In genomic region chr3:138119444-138120105, GRCm38 (mm10) we compare ENCODE assay signal across 18 mouse cellular contexts. TPM values are rescaled to one million over a fixed set of nuclear protein-coding genes. Genes with fewer than 3 reads are reported as not detected.
DNase-seq lines count a peak whose midpoint lies in the region; ATAC-seq and TF ChIP-seq lines count a peak whose summit lies in the region.
"Had no signal": no experiment of that assay in that cellular context is flagged by ENCODE, and none has a peak within 500 bp of the region (broad histone marks: within the 10 kb centered on the region; RNA-seq: fewer than 3 reads in every experiment).

No protein-coding gene starts in this region.

- H3K4me1 ChIP-seq in lung, embryonic 16.5 days (replicated peaks; ENCODE audit: control insufficient read depth, insufficient read depth, low read length) = no peaks in the 10 kb centered on the region
- peaks cover 33% of the 10 kb centered on the region for H3K4me1 ChIP-seq in heart, embryonic 16.5 days (ENCODE audit: control insufficient read depth, insufficient read depth, low read length)
- peaks cover 23% of the 10 kb centered on the region for H3K4me1 ChIP-seq in small intestine, adult 2 months (ENCODE audit: control insufficient read depth, insufficient read depth, insufficient read length, low read length)
- H3K4me1 ChIP-seq in hindbrain, embryonic 10.5 days (replicated peaks) = no peaks in the 10 kb centered on the region
- H3K4me1 ChIP-seq: embryonic facial prominence, embryonic 15.5 days; liver, embryonic 13.5 days; neural tube, embryonic 12.5 days had no signal

- no peak for TF ChIP-seq POLR2A in small intestine, adult 2 months (IDR thresholded peaks at IDR 0.05; ENCODE audit: low read depth, low read length)

- no peak for TF ChIP-seq CTCF in small intestine, adult 2 months (IDR thresholded peaks at IDR 0.05; ENCODE audit: extremely low read depth, insufficient read length, insufficient replicate concordance, low read depth, low read length)

- H3K36me3 ChIP-seq in lung, embryonic 16.5 days (ENCODE audit: control insufficient read depth, insufficient read depth, low read length) = no peaks in the 10 kb centered on the region
- H3K36me3 ChIP-seq in heart, embryonic 16.5 days (ENCODE audit: control insufficient read depth, insufficient read depth) = no peaks in the 10 kb centered on the region
- peaks cover 73% of the 10 kb centered on the region for H3K36me3 ChIP-seq in small intestine, adult 2 months (ENCODE audit: control insufficient read depth, insufficient read depth, low read length)
- no peaks in the 10 kb centered on the region for H3K36me3 ChIP-seq in hindbrain, embryonic 10.5 days
- H3K36me3 ChIP-seq: embryonic facial prominence, embryonic 15.5 days; neural tube, embryonic 12.5 days had no signal

- H3K4me3 ChIP-seq in lung, embryonic 16.5 days (ENCODE audit: low read length) = no peak overlapping the region
- H3K4me3 ChIP-seq in heart, embryonic 16.5 days (ENCODE audit: low read length) = no peak overlapping the region
- no peak overlapping the region for H3K4me3 ChIP-seq in small intestine, adult 2 months (ENCODE audit: low read depth, low read length)
- no peak overlapping the region for H3K4me3 ChIP-seq in hindbrain, embryonic 10.5 days
- H3K4me3 ChIP-seq: embryonic facial prominence, embryonic 15.5 days; liver, embryonic 13.5 days; neural tube, embryonic 12.5 days had no signal

- 77% methylated on average over 16 of the region's 16 CpGs for WGBS in lung, embryonic 16.5 days
- WGBS in heart, embryonic 16.5 days = 42% methylated on average over 16 of the region's 16 CpGs
- 92% methylated on average over 16 of the region's 16 CpGs for WGBS in small intestine, adult 2 months
- WGBS in hindbrain, embryonic 10.5 days = 94% methylated on average over 16 of the region's 16 CpGs

- H3K9me3 ChIP-seq in lung, embryonic 16.5 days (ENCODE audit: control insufficient read depth, low read length) = no peaks in the 10 kb centered on the region
- H3K9me3 ChIP-seq in heart, embryonic 16.5 days (replicated peaks; ENCODE audit: control insufficient read depth, low read length) = no peaks in the 10 kb centered on the region
- H3K9me3 ChIP-seq in hindbrain, embryonic 10.5 days = no peaks in the 10 kb centered on the region
- H3K9me3 ChIP-seq: embryonic facial prominence, embryonic 15.5 days; liver, embryonic 13.5 days; neural tube, embryonic 12.5 days had no signal

- no peak overlapping the region for H3K9ac ChIP-seq in lung, embryonic 16.5 days (ENCODE audit: low read length)
- peak overlapping the region; percentile 45; the same call in 1 of the 2 replicates for H3K9ac ChIP-seq in heart, embryonic 16.5 days (ENCODE audit: low read length)
- H3K9ac ChIP-seq: embryonic facial prominence, embryonic 15.5 days; liver, embryonic 13.5 days; neural tube, embryonic 12.5 days had no signal

- peak; percentile 57; the same call in 1 of the 2 replicates for ATAC-seq in lung, embryonic 16.5 days (ENCODE audit: low read depth)
- peak; percentile 78 for ATAC-seq in heart, embryonic 16.5 days (replicated peaks; ENCODE audit: extremely low read depth, insufficient read depth, low FRiP score)

- H3K4me2 ChIP-seq in lung, embryonic 16.5 days (ENCODE audit: low read depth, low read length) = no peak overlapping the region
- peak overlapping the region; percentile 48 for H3K4me2 ChIP-seq in heart, embryonic 16.5 days (ENCODE audit: low read depth, low read length)
- H3K4me2 ChIP-seq: embryonic facial prominence, embryonic 15.5 days; liver, embryonic 13.5 days; neural tube, embryonic 12.5 days had no signal

- peak; percentile 85 for DNase-seq in heart, adult 11 months
- no peak for DNase-seq in heart, adult 8-10 months (ENCODE audit: low spot score)
- DNase-seq in lung, postnatal 25 days (ENCODE audit: low spot score) = no peak
- DNase-seq in hindbrain, embryonic 10.5 days (ENCODE audit: low spot score) = no peak
- DNase-seq: cerebellum, adult 8-10 months; liver, embryonic 13.5 days; lung, postnatal 14 days; thymus, postnatal 25 days had no signal

- no peak overlapping the region for H3K27ac ChIP-seq in lung, embryonic 16.5 days (ENCODE audit: low read length)
- H3K27ac ChIP-seq in heart, embryonic 16.5 days (ENCODE audit: low read length) = peak overlapping the region; percentile 87
- peak overlapping the region; percentile 67; the same call in 1 of the 2 replicates for H3K27ac ChIP-seq in small intestine, adult 2 months (ENCODE audit: insufficient read depth, low read depth, low read length)
- H3K27ac ChIP-seq in hindbrain, embryonic 10.5 days = no peak overlapping the region
- H3K27ac ChIP-seq: embryonic facial prominence, embryonic 15.5 days; liver, embryonic 13.5 days; neural tube, embryonic 12.5 days had no signal

- no peaks in the 10 kb centered on the region for H3K27me3 ChIP-seq in lung, embryonic 16.5 days (ENCODE audit: control insufficient read depth, insufficient read depth, low read depth, low read length)
- H3K27me3 ChIP-seq in heart, embryonic 16.5 days (ENCODE audit: control insufficient read depth, insufficient read depth, low read length) = no peaks in the 10 kb centered on the region
- H3K27me3 ChIP-seq in small intestine, adult 2 months (ENCODE audit: control insufficient read depth, insufficient read depth, low read length) = no peaks in the 10 kb centered on the region
- H3K27me3 ChIP-seq in hindbrain, embryonic 10.5 days (ENCODE audit: insufficient read depth, poor library complexity, severe bottlenecking) = no peaks in the 10 kb centered on the region
- H3K27me3 ChIP-seq: embryonic facial prominence, embryonic 15.5 days; liver, embryonic 13.5 days; neural tube, embryonic 12.5 days had no signal

RNA-seq across cellular contexts. Expression of gene Trmt10a, which starts 23.7 kb away (rescaled TPM):
- 1 to 10 TPM; 1.1 to 1.9 (median 1.6) TPM for total RNA-seq in heart, adult 8-10 months (2022)
- polyA plus RNA-seq in lung, embryonic 16.5 days (2015; fragmentation: Nextera tagmentation; extraction: Ambion mirVana) = 9.9 and 11.4 TPM in 2 replicates
- polyA plus RNA-seq in heart, embryonic 16.5 days (2015; fragmentation: Nextera tagmentation; extraction: Ambion mirVana) = 5.2 and 7.0 TPM in 2 replicates
- 0.14 and 0.24 TPM in 2 replicates for polyA plus RNA-seq in small intestine, adult 2 months (2012; rRNA removed)
- 12.5 and 15.1 TPM in 2 replicates for polyA plus RNA-seq in hindbrain, embryonic 10.5 days (2016; fragmentation: Nextera tagmentation; extraction: Ambion mirVana)

RNA-seq across cellular contexts. Expression of gene Mttp, which starts 25.2 kb away (rescaled TPM):
- total RNA-seq in heart, adult 8-10 months (2022) = 1 to 10 TPM; 6.6 to 8.4 (median 7.4) TPM
- 8.6 and 9.1 TPM in 2 replicates for polyA plus RNA-seq in lung, embryonic 16.5 days (2015; fragmentation: Nextera tagmentation; extraction: Ambion mirVana)
- polyA plus RNA-seq in heart, embryonic 16.5 days (2015; fragmentation: Nextera tagmentation; extraction: Ambion mirVana) = 6.5 and 7.9 TPM in 2 replicates
- polyA plus RNA-seq in small intestine, adult 2 months (2012; rRNA removed) = 60.5 and 108 TPM in 2 replicates
- 9.2 and 9.9 TPM in 2 replicates for polyA plus RNA-seq in hindbrain, embryonic 10.5 days (2016; fragmentation: Nextera tagmentation; extraction: Ambion mirVana)

RNA-seq across cellular contexts. Expression of gene Gm5105, which starts 52.4 kb away (rescaled TPM):
- total RNA-seq in heart, adult 8-10 months (2022) = 1 to 10 TPM in 2 of 4 experiments, under 1 TPM in 2; 0.76 to 1.6 (median 1.1) TPM
- polyA plus RNA-seq in lung, embryonic 16.5 days (2015; fragmentation: Nextera tagmentation; extraction: Ambion mirVana) = 0.11 TPM in 1 of 2 replicates, not detected in the other
- 0.36 and 0.45 TPM in 2 replicates for polyA plus RNA-seq in heart, embryonic 16.5 days (2015; fragmentation: Nextera tagmentation; extraction: Ambion mirVana)
- 0.10 and 0.19 TPM in 2 replicates for polyA plus RNA-seq in small intestine, adult 2 months (2012; rRNA removed)
- polyA plus RNA-seq in hindbrain, embryonic 10.5 days (2016; fragmentation: Nextera tagmentation; extraction: Ambion mirVana) = not detected in 2 replicates
- total RNA-seq: ES-E14; hematopoietic stem cell, adult 5-6 weeks; layer of hippocampus, adult 18-20 months had no signal
- polyA plus RNA-seq: forebrain, embryonic 11.5 days; inflammation-experienced regulatory T-cells, adult 6 months; liver, embryonic 13.5 days; neural tube, embryonic 12.5 days had no signal

RNA-seq across cellular contexts. Expression of gene 1110002E22Rik, which starts 54.7 kb away (rescaled TPM):
- 10 to 100 TPM; 40.6 to 58.5 (median 50.8) TPM for total RNA-seq in heart, adult 8-10 months (2022)
- 0.65 and 0.88 TPM in 2 replicates for polyA plus RNA-seq in lung, embryonic 16.5 days (2015; fragmentation: Nextera tagmentation; extraction: Ambion mirVana)
- 18.7 and 19.1 TPM in 2 replicates for polyA plus RNA-seq in heart, embryonic 16.5 days (2015; fragmentation: Nextera tagmentation; extraction: Ambion mirVana)
- polyA plus RNA-seq in small intestine, adult 2 months (2012; rRNA removed) = 0.01 and 0.04 TPM in 2 replicates
- 0.04 and 0.18 TPM in 2 replicates for polyA plus RNA-seq in hindbrain, embryonic 10.5 days (2016; fragmentation: Nextera tagmentation; extraction: Ambion mirVana)
- polyA plus RNA-seq: forebrain, embryonic 11.5 days; inflammation-experienced regulatory T-cells, adult 6 months had no signal

Comparison
In these comparisons a context has a peak if more than half of its experiments do, and no peak if none do; other contexts are left out.
1. H3K27ac ChIP-seq: peak in heart, embryonic 16.5 days (single experiment) and small intestine, adult 2 months (single experiment); none in lung, embryonic 16.5 days (single experiment) and hindbrain, embryonic 10.5 days (single experiment).